Mouse (Mus musculus): ENCODE data around the gene Nthl1.
A peak's percentile ranks its signal among the peaks of the same experiment; 100 is the strongest.

Gene Nthl1

DNA sequence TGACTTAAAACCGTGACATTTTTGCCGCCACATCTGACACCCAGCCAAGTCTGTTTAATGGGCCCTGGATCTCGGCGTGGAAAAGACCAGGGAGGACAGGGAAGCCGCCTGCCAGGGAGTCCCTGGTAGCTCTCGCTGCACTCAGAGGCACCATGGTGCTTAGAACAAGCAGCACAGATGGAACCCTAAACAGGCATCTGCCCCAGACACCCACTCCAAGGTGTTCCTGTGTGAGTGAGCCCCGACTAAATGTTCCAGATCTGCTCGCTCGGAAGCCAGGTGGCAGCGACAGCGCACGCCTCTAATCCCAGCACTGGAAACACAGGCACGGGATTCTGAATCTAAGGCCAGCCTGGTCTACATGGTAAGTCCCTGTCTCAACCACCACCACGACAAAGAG is 2.4 kb upstream of the Nthl1 start:
- no peak for DNase-seq

DNA sequence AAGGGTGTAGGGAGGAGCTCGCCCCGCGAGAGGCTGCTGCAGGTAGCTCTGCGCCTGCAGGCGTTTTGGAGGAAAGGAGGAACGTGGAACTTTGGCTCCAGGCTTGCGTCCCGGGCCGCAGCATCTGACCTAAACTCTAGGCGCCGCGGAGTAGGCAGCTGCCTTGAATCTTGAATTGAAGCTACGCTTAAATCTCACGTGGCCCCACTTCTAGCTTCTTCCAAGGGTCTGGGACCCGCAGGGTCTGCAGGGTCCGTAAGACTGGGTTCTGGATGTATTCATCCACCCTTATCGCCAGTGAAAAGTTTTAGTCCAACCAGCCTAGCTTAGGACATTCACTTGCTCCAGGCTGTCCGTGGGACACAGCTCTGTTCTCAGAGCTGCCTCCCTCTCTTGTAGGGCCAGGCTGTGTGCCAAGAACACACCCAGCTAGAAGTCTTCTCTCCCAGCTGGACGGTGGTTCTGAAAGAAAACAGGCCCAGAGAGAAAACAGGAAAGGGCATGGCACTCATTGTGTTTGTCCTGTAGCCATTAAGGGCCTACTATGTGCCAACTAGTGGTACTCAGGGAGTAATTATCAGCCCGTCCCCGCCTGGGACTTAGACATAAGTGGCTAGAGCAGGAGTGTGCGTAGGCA is 451 bp downstream of the Nthl1 start:
- peak; percentile 12 for DNase-seq

DNA sequence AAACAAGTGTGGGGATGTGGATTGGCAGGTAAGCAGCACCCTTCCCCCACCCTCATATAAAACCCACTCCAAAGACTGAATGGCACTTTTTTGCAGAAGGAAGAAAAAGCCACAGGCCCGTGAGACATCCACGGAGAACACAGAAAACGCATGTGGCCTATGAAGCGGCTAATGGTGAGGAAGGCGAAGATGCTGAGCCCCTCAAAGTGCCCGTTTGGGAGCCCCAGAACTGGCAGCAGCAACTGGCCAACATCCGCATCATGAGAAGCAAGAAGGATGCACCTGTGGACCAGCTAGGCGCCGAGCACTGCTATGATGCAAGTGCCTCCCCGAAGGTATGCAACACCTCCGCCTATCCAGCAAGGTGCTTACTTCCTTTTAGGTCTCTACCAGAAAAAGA is 1.4 kb downstream of the Nthl1 start:
- DNase-seq = no peak

DNA sequence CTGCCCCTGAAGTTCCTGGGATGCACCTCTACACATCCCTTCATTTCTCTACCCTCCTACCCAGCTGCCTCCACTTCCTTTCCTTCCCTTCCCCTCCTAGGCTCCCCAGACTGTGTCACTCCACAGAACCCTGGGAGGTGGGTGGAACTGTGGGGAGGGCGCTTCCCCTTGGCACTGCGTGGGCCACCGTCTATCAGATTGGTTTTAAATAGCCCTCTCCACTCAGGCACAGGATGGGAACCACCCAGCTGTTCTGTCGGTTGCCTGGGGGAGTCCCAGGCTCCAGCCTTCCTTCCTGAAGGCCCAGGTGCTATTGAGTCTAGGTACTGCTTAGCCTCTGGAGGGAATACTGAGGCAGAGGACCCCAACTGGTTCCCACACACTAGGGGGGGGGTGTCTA is 2.5 kb downstream of the Nthl1 start:
- no peak for DNase-seq

DNA sequence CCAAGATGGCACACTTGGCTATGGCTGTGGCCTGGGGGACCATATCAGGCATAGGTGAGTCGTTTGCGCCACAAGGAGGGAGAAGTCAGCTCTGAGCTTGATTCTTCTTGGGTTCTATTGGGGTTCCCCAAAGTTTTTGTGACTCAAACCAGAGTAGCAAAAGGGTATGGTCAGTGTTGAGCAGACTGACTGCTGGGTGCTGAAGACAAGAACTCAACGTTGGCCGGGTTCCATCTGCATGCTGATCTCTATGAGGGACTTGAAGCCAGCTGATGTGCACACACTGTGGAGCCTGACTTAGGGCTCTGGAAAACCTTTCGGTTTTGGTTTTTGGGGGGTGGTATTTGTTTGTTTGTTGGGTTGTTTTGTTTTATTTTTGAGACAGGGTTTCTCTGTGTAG is 3.2 kb downstream of the Nthl1 start:
- DNase-seq = no peak

DNA sequence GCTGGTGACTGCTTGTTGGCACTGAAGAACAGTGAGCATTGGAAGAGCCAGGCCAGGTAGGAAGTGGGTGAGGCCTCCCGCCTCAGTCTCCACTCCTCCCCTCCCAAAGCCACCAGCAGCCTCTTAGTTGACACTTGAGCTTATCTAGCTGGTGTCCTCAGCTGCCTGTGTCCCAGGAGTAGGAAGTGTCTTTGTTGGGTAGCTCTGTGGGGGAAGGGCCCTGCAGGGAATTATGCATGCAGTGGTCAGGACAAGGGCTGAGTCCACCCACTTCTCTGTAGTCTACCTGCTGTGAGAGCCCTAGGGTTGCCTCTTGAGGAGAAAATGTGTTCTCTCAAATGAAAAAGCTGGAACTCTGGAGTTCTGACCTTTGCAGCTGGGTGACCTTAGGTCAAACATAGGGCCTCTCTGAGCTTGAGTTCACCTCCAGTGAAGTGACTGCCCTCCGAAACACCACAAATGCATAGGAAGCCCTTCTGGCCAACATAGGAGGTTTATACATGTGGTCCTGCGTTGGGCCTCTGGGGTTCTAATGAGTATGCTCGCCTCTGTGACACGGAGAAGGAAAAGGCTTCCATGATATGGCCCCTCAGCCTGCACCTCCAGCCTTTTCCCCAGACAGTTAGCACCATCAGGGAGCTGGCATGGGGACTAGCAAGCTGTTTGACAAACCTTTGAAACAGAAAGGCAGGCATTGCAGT is 4.5 kb downstream of the Nthl1 start:
- DNase-seq = no peak

DNA sequence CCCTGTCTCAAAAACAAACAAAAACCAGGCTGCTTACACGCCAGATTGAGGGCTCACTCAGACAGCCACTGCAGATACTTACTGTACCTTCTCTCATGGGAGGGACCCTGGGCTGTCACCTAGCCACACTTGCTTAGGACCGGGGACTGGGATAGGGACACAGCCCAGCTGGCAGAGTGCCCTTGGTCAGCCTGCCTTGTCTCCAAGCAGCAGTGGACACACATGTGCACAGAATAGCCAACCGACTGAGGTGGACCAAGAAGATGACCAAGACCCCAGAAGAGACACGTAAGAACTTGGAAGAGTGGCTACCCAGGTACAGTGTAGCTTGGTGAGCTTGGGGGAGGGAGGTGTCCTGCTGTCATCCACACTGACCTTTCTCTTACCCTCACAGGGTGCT is 5.7 kb downstream of the Nthl1 start:
- no peak for DNase-seq

DNA sequence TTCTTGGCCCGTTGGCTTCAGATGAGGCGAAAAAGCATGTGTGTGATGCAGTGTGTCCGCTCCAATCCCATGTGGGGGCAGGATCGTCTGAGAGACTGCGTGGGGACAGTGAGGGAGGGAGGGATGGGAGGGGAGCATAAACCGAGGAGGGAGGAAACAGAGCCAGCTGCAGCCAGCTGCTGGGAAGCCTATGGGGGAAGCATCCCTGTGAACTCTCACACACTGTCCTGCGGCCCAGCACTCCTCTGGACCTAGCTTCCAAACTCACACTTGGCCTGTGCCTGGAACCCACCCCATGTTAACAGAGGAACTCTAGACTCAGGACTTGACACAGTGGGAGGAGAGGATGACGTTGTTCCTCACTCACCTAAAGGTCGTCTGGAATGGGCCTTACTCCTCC is 6.4 kb downstream of the Nthl1 start:
- DNase-seq = no peak

DNA sequence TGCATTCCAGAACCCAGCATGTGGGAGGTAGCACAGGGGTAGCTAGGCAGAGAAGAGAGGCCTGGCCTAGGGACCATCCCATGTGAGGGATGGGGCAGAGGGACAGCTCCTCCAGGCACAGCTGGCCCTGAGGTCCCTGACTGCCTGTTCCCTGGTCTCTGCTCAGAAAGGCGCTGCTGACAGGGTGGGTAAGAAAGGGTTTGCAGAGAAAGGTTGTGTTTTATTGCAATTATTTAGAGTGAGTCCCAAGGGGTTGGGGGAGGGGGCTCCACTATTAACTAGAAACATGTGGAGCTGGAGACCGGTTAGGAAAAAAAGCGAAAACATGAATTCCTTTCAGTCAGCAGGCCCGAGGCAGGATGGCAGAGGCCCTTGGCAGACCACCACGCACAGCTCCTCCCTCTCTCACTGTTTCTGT is 7.1 kb downstream of the Nthl1 start:
- DNase-seq = no peak

DNA sequence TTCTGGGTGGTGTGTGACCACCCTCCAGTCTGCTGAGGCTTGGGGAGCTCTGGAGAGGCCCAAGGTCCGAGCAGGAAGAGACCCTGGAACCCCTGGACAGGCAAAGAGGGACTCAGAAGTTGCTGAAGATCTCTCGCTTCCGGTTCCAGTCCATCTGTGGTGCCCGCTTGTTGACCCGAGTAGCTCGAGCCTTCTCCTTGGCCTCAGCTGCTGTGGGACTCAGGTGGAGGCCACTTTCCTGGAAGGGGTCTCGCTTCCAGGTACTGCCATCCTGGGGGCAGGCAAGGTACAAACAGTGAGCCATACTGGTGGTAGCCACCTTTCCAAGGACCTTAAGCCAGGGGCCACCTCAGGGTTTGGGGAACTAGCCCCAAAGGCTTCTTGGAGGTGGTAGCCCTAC is 7.6 kb downstream of the Nthl1 start:
- DNase-seq = no peak

DNA sequence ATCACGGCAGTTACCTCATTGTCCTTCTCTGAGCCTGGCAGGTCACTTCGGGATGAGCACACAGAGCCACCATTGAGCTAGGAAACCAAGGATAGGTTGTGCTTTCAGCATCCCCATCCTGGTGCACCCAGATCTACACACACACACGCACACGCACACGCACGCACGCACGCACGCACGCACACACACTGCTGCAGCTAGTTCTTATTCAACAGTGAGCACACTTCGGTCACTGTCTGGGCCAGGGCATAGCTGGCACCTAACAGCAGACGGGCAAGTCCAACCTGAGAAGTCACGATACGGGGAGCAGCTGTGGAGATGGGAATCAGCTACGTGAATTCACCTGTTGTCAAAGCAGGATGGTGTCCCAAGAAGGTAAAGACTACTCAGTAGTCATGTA is 8.1 kb downstream of the Nthl1 start:
- no peak for DNase-seq

DNA sequence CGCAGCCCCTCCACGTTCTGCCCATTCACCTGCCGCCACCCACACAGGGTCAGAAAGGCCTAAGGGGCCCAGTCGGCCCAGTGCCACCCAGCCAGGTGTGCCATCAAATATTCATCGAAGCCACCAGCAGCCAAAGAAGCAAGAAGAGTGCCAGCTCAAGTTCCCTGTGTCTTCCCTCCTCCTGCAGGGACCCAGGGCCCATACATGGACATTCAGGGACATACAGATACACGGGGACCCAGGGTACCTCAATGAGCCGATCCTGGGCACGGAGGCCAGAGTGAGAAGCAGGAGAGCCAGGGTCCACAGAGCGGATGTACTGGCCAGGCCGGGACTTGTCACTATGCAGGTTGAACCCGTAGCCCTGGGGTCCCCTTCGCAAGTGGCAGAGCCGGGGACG is 9.5 kb downstream of the Nthl1 start:
- DNase-seq = no peak

DNA sequence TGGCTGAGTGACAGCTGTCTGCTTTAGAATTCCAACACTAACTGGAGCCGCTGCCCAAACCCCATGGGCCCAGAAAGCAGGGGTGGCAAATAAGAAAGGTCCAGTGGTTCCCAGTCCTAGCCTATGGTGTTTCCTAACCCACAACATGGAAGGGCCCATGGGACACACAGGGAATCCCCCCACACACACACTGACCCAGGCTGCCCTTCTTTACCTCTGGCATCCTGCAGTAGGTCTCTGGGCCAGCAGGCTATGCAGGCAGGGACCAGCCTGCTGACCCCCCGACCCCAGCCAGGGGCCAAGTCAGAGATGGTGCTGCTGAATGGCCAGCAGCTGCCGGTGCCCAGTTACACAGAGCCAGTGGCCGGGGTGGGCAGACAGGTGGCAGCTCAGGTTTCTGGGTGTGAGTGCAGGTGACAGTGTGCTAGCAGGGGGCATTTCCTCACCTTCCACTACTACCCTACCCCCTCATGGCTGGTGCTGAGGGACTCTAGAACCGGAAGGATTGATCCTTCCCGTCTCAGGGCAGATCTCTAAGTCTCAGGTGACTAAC is 10.4 kb downstream of the Nthl1 start:
- no peak for DNase-seq

DNA sequence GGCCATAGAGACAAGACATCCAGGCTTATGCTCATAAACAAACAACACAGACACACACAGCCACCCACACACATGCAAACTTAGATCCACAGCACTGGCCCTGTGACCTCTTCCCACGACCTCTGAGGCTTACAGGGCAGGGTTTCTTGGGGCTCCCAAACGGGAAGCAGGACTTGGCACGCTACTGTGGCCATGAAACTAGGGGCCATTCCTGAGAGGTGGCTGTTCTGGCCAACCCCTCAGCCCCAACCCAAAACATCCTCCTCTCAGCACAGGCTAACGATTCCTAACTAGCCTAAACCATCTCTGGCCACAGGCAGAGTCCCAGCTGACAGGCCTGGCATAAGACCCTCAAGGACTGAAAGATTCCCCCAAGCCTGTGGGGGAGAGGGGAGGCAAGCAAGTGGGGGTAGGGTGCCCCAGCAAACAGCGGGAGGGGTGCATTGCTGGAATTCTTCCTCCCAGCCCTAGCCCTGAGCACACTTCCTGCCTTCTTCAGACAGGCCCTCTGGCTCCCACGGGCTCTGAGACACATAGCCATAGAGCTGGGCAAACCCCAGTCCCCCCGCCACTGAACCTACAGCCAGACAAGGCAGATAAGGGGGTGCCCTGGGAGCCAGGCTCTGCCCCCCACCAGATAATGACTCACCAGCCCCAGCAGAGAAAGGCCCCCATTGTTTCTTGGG is 11.7 kb downstream of the Nthl1 start:
- no peak for DNase-seq

DNA sequence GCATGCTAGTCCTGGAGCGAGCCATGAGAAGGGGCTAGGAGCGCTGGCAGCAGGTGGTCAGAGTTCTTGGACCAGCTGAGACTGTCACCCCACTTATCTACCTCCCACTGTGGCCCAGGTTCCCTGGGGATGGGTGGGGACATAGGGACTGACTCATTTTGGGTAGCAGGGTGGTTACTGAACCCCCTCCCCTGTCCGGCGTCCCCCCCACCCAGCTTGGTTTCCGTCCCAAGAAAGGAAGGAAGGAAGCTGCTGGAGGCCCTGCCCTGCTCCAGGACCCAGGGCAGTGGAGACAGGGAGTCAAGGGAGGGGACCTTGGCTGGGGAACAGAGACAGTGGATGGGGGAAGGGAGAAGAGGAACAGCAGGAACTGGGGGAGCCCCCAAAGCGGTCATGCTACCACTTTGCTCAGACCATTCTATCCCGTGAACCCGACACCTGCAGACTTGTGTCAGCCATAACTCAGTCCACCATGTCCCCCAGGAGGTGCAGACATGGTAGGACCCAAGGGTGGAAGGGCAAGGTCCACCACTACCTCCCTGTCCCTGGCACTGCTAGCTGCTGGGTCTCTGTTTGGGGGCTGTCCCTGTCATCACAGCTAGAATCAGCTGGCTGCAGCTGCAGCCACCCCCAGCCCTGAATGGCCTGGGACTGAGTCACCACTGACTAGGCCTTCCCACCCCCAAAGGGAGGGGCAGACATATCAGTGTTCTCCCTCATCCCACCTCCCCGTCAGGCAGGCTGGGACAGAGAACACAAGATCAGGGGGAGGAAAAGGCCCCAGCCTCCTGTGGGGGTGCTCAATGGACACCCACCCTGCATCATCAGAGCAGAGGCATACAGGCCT is 12.6 kb downstream of the Nthl1 start:
- no peak for DNase-seq

DNA sequence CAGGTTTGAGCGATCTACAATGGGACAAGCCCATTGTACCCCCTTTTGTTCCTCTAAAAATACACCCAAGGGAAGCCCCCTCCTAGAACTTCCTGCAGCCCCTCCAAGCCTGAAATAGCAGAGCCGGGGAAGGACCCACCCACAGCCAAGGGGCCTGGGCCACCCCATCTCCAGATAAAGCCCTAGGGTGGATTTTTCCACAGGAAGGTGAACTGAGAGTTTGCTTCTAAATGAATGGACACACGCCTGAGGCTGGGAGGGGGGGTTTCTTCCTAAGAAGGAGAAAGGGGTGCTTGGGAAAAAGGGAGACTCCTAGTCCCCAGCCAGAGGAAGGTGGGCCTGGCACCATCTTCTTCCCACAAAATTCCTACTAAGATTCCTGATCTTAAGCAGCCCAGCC is 13.4 kb downstream of the Nthl1 start:
- DNase-seq = no peak

DNA sequence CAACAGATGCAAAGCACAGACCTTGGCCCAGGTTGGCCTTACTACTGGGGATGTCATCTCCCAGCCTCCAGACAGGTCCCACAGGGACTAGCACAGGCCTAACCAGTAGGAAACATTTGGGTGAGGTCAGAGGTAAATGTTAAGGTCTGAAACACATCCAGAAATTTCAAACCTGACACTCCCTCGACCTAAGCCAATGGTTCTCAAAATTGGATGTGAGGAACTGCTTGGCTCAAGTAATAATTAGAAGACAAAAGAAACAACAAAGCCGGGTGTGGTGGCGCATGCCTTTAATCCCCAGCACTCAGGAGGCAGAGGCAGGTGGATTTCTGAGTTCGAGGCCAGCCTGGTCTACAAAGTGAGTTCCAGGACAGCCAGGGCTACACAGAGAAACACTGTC is 13.9 kb downstream of the Nthl1 start:
- DNase-seq = no peak

DNA sequence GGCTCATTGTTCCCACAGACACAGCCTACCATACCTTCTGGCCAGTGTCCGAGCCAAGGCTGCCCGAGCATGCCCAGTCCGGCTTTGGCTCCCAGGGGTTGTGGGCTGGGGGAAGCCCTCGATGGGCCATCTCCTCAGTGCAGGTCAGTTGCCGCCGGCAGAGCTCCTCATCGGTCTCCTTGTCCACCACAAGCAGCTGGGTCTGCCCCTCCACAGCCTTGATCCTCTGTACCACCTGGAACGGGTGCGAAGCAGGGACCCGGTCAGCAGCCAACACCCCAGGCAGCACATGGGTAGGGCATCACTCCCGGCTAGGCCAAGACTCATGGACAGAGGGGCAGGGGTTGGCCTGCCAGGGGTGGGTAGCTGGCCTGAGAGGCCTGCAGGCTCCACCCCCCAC is 15.0 kb downstream of the Nthl1 start:
- DNase-seq = no peak

DNA sequence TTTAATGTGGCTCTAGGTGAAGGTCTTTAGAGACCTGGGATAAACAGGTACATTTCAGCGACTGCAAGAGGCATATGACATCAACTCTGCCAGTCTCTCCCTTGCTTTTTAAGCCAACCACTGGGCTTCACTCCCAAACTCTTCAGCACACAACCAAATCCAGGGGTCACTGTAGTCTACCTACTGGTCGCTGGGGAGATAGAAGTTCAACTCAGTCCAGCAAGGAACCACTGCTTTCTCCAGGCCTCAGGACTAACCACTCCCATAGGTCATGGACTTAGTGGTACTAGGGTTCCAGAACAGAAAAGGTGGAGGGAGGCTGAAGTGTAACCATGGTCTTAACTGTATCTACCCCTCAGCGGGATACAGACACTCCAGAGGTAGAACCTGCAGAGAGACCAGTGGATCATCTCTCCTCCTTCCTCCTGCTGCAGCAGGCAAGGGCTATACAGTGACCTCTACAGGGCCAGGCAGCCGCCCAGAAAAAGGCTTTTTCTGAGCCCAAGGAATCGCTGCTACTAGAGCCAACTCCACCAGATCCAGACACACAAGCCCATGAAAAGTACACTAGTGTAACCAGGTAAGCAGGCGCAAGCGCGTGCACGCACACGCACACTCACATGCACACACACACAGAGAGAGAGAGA is 16.4 kb downstream of the Nthl1 start:
- DNase-seq = no peak

DNA sequence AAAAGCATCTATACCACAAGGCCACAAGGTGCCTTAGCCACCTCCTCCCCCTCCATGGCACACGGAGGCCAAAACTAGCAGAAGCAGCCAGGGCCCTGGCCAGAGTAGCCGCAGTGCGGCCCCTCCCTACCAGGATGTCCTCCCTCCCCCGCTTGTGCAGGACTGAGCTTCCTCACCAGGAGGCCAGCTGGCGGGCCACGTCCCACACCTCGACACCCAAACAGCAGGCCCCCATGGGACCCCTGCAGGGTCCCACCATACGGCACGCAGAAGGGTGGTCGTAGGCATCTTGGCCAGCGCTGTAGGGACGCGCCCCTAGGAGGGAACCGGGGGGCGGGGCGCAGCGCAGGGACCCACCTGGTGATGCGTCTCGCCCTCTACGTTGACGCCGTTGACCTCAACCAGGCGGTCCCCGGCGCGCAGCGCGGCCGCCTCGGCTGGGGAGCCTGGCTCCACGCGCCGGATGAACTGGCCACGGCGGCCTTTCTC is 17.1 kb downstream of the Nthl1 start:
- peak; percentile 55 for DNase-seq

DNA sequence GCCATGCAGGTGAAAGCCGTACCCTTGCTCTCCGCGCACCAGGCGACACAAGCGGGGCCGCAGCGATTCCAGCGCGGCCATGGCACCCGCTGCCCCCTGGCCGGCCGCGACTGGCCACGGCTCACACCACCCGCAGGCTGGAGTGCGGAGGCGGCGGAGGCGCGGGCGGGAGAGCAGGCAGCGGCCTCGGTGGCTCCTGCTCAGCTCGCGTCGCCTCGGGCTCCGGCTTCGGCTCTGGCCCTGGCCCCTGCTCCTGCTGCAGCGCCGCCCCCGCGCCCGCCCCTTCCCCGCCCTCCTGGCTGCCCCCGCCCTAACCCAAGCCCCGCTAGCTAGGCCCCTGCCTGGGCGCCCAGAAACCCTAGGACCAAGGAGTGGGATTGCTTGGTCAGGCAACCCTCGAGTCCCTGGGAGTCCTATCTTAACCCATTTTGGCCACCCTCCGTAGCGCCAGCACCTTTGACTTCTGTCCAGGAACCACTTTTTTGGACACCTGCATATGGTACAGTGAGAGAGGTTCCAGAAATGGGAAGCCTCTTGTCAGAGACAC is 17.7 kb downstream of the Nthl1 start, which contains the start of gene Slc9a3r2:
Gene Slc9a3r2, minus strand, starts transcription at position 258 of the 547 bp plus-strand sequence.
- peak; percentile 71 for DNase-seq

DNA sequence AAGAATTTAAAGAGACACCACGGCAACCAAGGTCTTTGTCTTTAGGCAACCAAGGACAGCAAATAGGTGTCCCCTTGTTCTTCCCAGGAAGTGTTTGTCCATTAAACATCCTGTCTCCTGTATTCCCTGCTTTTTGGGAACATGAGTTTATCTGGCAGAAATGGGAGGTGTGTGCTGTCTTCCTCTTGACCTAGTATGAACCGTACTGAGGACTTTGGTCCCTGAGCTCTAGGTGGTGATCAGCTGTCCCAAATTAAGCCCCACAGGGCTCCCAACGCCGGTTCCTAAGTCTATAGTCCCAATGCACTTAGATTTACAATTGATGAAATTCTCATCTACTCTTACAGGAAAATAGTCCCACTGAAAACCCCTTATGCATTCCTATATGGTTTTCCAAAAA is 18.3 kb downstream of the Nthl1 start:
- DNase-seq = no peak
